Mouse (Mus musculus) small intestine, adult 2 months (tissue): ENCODE measurements around the gene Mcat. TPM values are rescaled to one million over a fixed set of nuclear protein-coding genes. Genes with fewer than 3 reads are reported as not detected.

Experiments used
- H3K27ac ChIP-seq: fragments of 200-500 bp; 2 replicates; pipeline ENCODE4 v1.5.1; 2012; ENCODE audit warnings: low read depth, low read length, control low read depth, inconsistent platforms; ENCODE audit not compliant: insufficient read depth
- H3K27me3 ChIP-seq: fragments of 200-500 bp; 2 replicates; pipeline ENCODE4 v1.6.1; 2012; ENCODE audit warnings: mild to moderate bottlenecking, moderate library complexity, low read length, inconsistent platforms; ENCODE audit not compliant: control insufficient read depth, insufficient read depth
- H3K36me3 ChIP-seq: fragments of 200-500 bp; 2 replicates; pipeline ENCODE4 v1.6.1; 2012; ENCODE audit warnings: mild to moderate bottlenecking, low read length, control low read depth, inconsistent platforms; ENCODE audit not compliant: control insufficient read depth, insufficient read depth
- H3K4me1 ChIP-seq: fragments of 200-500 bp; 2 replicates; pipeline ENCODE4 v1.6.1; 2012; ENCODE audit warnings: low read length, inconsistent platforms, mixed read lengths; ENCODE audit not compliant: control insufficient read depth, insufficient read depth, insufficient read length
- H3K4me3 ChIP-seq: fragments of 200-500 bp; 2 replicates; pipeline ENCODE4 v1.5.1; 2012; ENCODE audit warnings: low read depth, mild to moderate bottlenecking, control low read depth, inconsistent platforms, low read length, moderate library complexity
- CTCF ChIP-seq: fragments of 200-500 bp; IDR thresholded peaks from 2 replicates; pipeline ENCODE4 v1.5.1; 2012; ENCODE audit warnings: low read depth, mild to moderate bottlenecking, control low read depth, inconsistent platforms, low read length, moderate library complexity, mixed read lengths; ENCODE audit not compliant: insufficient replicate concordance, insufficient read length; ENCODE audit errors: extremely low read depth
- POLR2A ChIP-seq: fragments of 200-500 bp; IDR thresholded peaks from 2 replicates; pipeline ENCODE4 v1.6.1; 2012; ENCODE audit warnings: low read depth, mild to moderate bottlenecking, control low read depth, inconsistent platforms, low read length, moderate library complexity
- WGBS: fragments of 180-500 bp; shearing (Covaris S2); methylation state at CpG from one replicate; pipeline ENCODE4 v1.1.7; 2018; 5-methylcytosine and 5-hydroxymethylcytosine counted together
- polyA plus RNA-seq: library from polyadenylated mRNA; depleted of rRNA; stranded (reverse); fragments of >200 nt; gene quantifications from 2 replicates; pipeline ENCODE4 v1.2.3, GENCODE M21; 2012

Gene Mcat
- polyA plus RNA-seq, 1 experiment, result 15.1 TPM

- Histone ChIP-seq H3K36me3 (no peaks in the 10 kb centered on the region), H3K27ac (no peak overlapping the region), H3K4me3 (no peak overlapping the region), H3K4me1 (peaks cover 7% of the 10 kb centered on the region), H3K27me3 (peaks cover 8% of the 10 kb centered on the region; the same call in 1 of the 2 replicates)
- no peak for TF ChIP-seq POLR2A
- no peak for TF ChIP-seq CTCF
- WGBS, result 47% methylated on average over 9 of the region's 9 CpGs
Measured at GRCm38 (mm10) chr15:83530233-83530632, 33.4 kb downstream of the Mcat start.

GRCm38 (mm10) chr15:83529765-83530164 lies 33.8 kb downstream of the Mcat start:
- no peaks in the 10 kb centered on the region for H3K36me3 ChIP-seq
- no peak overlapping the region for H3K4me3 ChIP-seq
- 74% methylated on average over 5 of the region's 5 CpGs for WGBS
- TF ChIP-seq POLR2A, result no peak
- TF ChIP-seq CTCF, result no peak
- peaks cover 3% of the 10 kb centered on the region for H3K4me1 ChIP-seq
- H3K27ac ChIP-seq, result no peak overlapping the region
- peaks cover 8% of the 10 kb centered on the region; the same call in 1 of the 2 replicates for H3K27me3 ChIP-seq

GRCm38 (mm10) chr15:83528892-83529291 lies 34.7 kb downstream of the Mcat start:
- Histone ChIP-seq H3K27ac (no peak overlapping the region), H3K4me3 (no peak overlapping the region), H3K36me3 (no peaks in the 10 kb centered on the region), H3K27me3 (peaks cover 8% of the 10 kb centered on the region; the same call in 1 of the 2 replicates), H3K4me1 (peaks cover 3% of the 10 kb centered on the region; the same call in 1 of the 2 replicates)
- whole genome bisulfite sequencing, result 87% methylated on average over 4 of the region's 4 CpGs
- TF ChIP-seq CTCF (no peak), POLR2A (no peak)

GRCm38 (mm10) chr15:83527747-83528146 lies 35.8 kb downstream of the Mcat start:
- no peak overlapping the region for H3K27ac ChIP-seq
- TF ChIP-seq POLR2A (no peak), CTCF (no peak)
- H3K27me3 ChIP-seq, result peaks cover 8% of the 10 kb centered on the region; the same call in 1 of the 2 replicates
- peaks cover 3% of the 10 kb centered on the region; the same call in 1 of the 2 replicates for H3K4me1 ChIP-seq
- no peaks in the 10 kb centered on the region for H3K36me3 ChIP-seq
- WGBS, result 79% methylated on average over 2 of the region's 2 CpGs
- no peak overlapping the region for H3K4me3 ChIP-seq

- Histone ChIP-seq H3K4me1 (peaks cover 3% of the 10 kb centered on the region; the same call in 1 of the 2 replicates), H3K27me3 (peaks cover 8% of the 10 kb centered on the region; the same call in 1 of the 2 replicates), H3K4me3 (peak overlapping the region; percentile 69), H3K36me3 (no peaks in the 10 kb centered on the region), H3K27ac (no peak overlapping the region)
- TF ChIP-seq POLR2A, result no peak
- TF ChIP-seq CTCF, result no peak
- WGBS, result 4% methylated on average over 26 of the region's 26 CpGs
Measured at GRCm38 (mm10) chr15:83527092-83527437, 36.5 kb downstream of the Mcat start.

- peaks cover 3% of the 10 kb centered on the region; the same call in 1 of the 2 replicates for H3K4me1 ChIP-seq
- TF ChIP-seq CTCF, result no peak
- TF ChIP-seq POLR2A, result no peak
- H3K27me3 ChIP-seq, result peaks cover 8% of the 10 kb centered on the region; the same call in 1 of the 2 replicates
- WGBS, result 1% methylated on average over 45 of the region's 45 CpGs
- H3K36me3 ChIP-seq, result no peaks in the 10 kb centered on the region
- peak within 1 kb of the TSS; percentile 69 for H3K4me3 ChIP-seq
- H3K27ac ChIP-seq, result no peak within 1 kb of the TSS
Measured at GRCm38 (mm10) chr15:83526424-83527091, 37.0 kb downstream of the Mcat start, which contains the start of gene Bik. Bik (plus strand) TSS chr15:83526862.

GRCm38 (mm10) chr15:83524333-83524729 lies 39.3 kb downstream of the Mcat start:
- H3K27me3 ChIP-seq, result peaks cover 8% of the 10 kb centered on the region
- no peak overlapping the region for H3K27ac ChIP-seq
- no peaks in the 10 kb centered on the region for H3K36me3 ChIP-seq
- H3K4me3 ChIP-seq, result no peak overlapping the region
- H3K4me1 ChIP-seq, result peaks cover 3% of the 10 kb centered on the region; the same call in 1 of the 2 replicates
- no peak for TF ChIP-seq POLR2A
- no peak for TF ChIP-seq CTCF
- WGBS, result 84% methylated on average over 3 of the region's 3 CpGs
